Mouse (Mus musculus): ENCODE data around the gene Gm11060.

GRCm38 (mm10) chr2:105123431-105123830, 31.6 kb downstream of the Gm11060 start:
- no peak for TF ChIP-seq CTCF (IDR thresholded peaks at IDR 0.05; ENCODE audit: control insufficient read depth, insufficient read depth, low read length)
- no peak for TF ChIP-seq POLR2A (IDR thresholded peaks at IDR 0.05; ENCODE audit: borderline replicate concordance, control insufficient read depth, low read depth, low read length)

Data from bone marrow, adult 2 months (tissue).